In the genomic region with DNA sequence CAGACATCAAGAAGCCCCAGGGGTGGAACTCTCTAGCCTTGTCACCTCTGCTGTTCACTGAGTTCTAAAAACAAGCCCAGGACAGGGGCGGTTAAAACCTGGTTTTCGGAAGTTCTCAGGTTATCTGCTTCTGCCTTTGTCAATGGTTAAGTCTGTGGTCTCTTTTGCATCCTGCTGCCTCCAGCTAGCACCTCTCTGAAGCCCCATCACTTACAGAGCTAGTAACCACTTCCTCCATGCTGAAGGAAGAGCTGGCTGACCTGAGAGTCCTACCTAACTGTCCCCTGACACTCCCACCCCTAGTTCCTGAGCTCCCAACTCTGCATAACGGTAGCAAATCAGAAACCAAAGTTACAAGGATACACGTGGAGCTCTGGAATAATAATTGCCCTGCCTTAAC, we compare ENCODE assay signal across 8 mouse cellular contexts. TPM values are rescaled to one million over a fixed set of nuclear protein-coding genes. Genes with fewer than 3 reads are reported as not detected.
DNase-seq lines count a peak whose midpoint lies in the region; ATAC-seq and TF ChIP-seq lines count a peak whose summit lies in the region.

No protein-coding gene starts in this region.

- H3K36me3 ChIP-seq in kidney, embryonic 14.5 days (ENCODE audit: control insufficient read depth, insufficient read depth, low read length), result 0 out of 2 replicates have a peak, but pooled peaks cover under 1% of the 10 kb centered on the region
- no peaks in the 10 kb centered on the region; the same call in 1 of the 2 replicates for H3K36me3 ChIP-seq in hindbrain, postnatal 0 days (ENCODE audit: insufficient read depth, low read length)

- peaks cover 25% of the 10 kb centered on the region for H3K4me1 ChIP-seq in kidney, embryonic 14.5 days (ENCODE audit: control insufficient read depth, insufficient read depth, low read length)
- peaks cover 18% of the 10 kb centered on the region; the same call in 1 of the 2 replicates for H3K4me1 ChIP-seq in hindbrain, postnatal 0 days (ENCODE audit: insufficient read depth, low read length)

- DNase-seq in kidney, adult 18-20 months, result no peak
- DNase-seq in T-cell, adult 2 months (ENCODE audit: low spot score), result peak; percentile 83
- DNase-seq in hindbrain, postnatal 0 days (ENCODE audit: low spot score), result no peak
- peak; percentile 88 for DNase-seq in naive thymus-derived CD4-positive, alpha-beta T cell, adult 2 months (ENCODE audit: low read depth)
- no peak for DNase-seq in left cerebral cortex, postnatal 36 days (ENCODE audit: low spot score in 2 of 2)
- no peak for DNase-seq in layer of hippocampus, adult 9-11 months
- no peak for DNase-seq in left cerebral cortex, adult 18-20 months (ENCODE audit: low spot score in 2 of 2)

- H3K4me2 ChIP-seq in kidney, embryonic 14.5 days (replicated peaks; ENCODE audit: low read depth, low read length), result peak overlapping the region; percentile 65
- H3K4me2 ChIP-seq in hindbrain, postnatal 0 days (ENCODE audit: low read depth, low read length), result peak overlapping the region; percentile 68

- no peaks in the 10 kb centered on the region for H3K27me3 ChIP-seq in kidney, embryonic 14.5 days (ENCODE audit: control insufficient read depth, insufficient read depth, low read length)
- H3K27me3 ChIP-seq in hindbrain, postnatal 0 days (ENCODE audit: insufficient read depth, low read length), result no peaks in the 10 kb centered on the region

- no peak overlapping the region for H3K27ac ChIP-seq in kidney, embryonic 14.5 days (ENCODE audit: low read depth, low read length)
- H3K27ac ChIP-seq in hindbrain, postnatal 0 days, result no peak overlapping the region

- intact Hi-C loops in left cerebral cortex, postnatal 36 days (cut with DNase I), result loop anchor here (5.0 kb wide), 1 partner anchor 43 kb away; a partner anchor contains a TSS

- 52% methylated on average over 4 of the region's 4 CpGs for WGBS in kidney, embryonic 14.5 days
- 42% methylated on average over 4 of the region's 4 CpGs for whole genome bisulfite sequencing in hindbrain, postnatal 0 days

- H3K9ac ChIP-seq in kidney, embryonic 14.5 days (ENCODE audit: low read depth, low read length), result peak overlapping the region; percentile 63; the same call in 1 of the 2 replicates
- peak overlapping the region; percentile 67; the same call in 1 of the 2 replicates for H3K9ac ChIP-seq in hindbrain, postnatal 0 days (replicated peaks; ENCODE audit: low read length)

- H3K9me3 ChIP-seq in kidney, embryonic 14.5 days (ENCODE audit: control insufficient read depth, low read length), result no peaks in the 10 kb centered on the region
- H3K9me3 ChIP-seq in hindbrain, postnatal 0 days (ENCODE audit: low read length), result no peaks in the 10 kb centered on the region

- no peak for ATAC-seq in kidney, embryonic 14.5 days (ENCODE audit: low FRiP score, low TSS enrichment)
- ATAC-seq in hindbrain, postnatal 0 days, result no peak

- TF ChIP-seq CTCF in hindbrain, postnatal 0 days (IDR thresholded peaks at IDR 0.05; ENCODE audit: low read depth), result no peak

- peak overlapping the region; percentile 65 for H3K4me3 ChIP-seq in kidney, embryonic 14.5 days (ENCODE audit: low read length)
- peak overlapping the region; percentile 58 for H3K4me3 ChIP-seq in hindbrain, postnatal 0 days (ENCODE audit: low read length)

RNA-seq across cellular contexts. Expression of a gene that starts 1.0 kb away (rescaled TPM):
- polyA plus RNA-seq in kidney, embryonic 14.5 days (2014; fragmentation: Nextera tagmentation; extraction: Ambion mirVana), result 23.3 and 34.4 TPM in 2 replicates
- total RNA-seq in hindbrain, postnatal 0 days (2014; rRNA removed), result 68.3 and 76.4 TPM in 2 replicates
- 37.2 and 38.8 TPM in 2 replicates for polyA plus RNA-seq in hindbrain, postnatal 0 days (2015; fragmentation: Nextera tagmentation; extraction: Ambion mirVana)
- total RNA-seq in left cerebral cortex, postnatal 36 days (2021), result 10 to 100 TPM; 14.0 TPM
- 10 to 100 TPM; 17.1 to 17.2 TPM for total RNA-seq in left cerebral cortex, adult 18-20 months (2021)

RNA-seq across cellular contexts. Expression of a gene that starts 1.3 kb away (rescaled TPM):
- polyA plus RNA-seq in kidney, embryonic 14.5 days (2014; fragmentation: Nextera tagmentation; extraction: Ambion mirVana), result 8.5 and 14.6 TPM in 2 replicates
- 31.1 and 31.6 TPM in 2 replicates for total RNA-seq in hindbrain, postnatal 0 days (2014; rRNA removed)
- polyA plus RNA-seq in hindbrain, postnatal 0 days (2015; fragmentation: Nextera tagmentation; extraction: Ambion mirVana), result 46.7 and 52.2 TPM in 2 replicates
- total RNA-seq in left cerebral cortex, postnatal 36 days (2021), result 10 to 100 TPM; 36.7 to 47.3 TPM
- 10 to 100 TPM; 42.6 to 45.2 TPM for total RNA-seq in left cerebral cortex, adult 18-20 months (2021)

RNA-seq across cellular contexts. Expression of a gene that starts 22.8 kb away (rescaled TPM):
- polyA plus RNA-seq in kidney, embryonic 14.5 days (2014; fragmentation: Nextera tagmentation; extraction: Ambion mirVana), result 68.1 and 99.2 TPM in 2 replicates
- 84.5 and 95.4 TPM in 2 replicates for total RNA-seq in hindbrain, postnatal 0 days (2014; rRNA removed)
- 38.2 and 40.5 TPM in 2 replicates for polyA plus RNA-seq in hindbrain, postnatal 0 days (2015; fragmentation: Nextera tagmentation; extraction: Ambion mirVana)
- 10 to 100 TPM; 39.9 to 42.0 TPM for total RNA-seq in left cerebral cortex, postnatal 36 days (2021)
- total RNA-seq in left cerebral cortex, adult 18-20 months (2021), result 10 to 100 TPM; 43.3 to 47.7 TPM

RNA-seq across cellular contexts. Expression of a gene that starts 41.3 kb away (rescaled TPM):
- polyA plus RNA-seq in kidney, embryonic 14.5 days (2014; fragmentation: Nextera tagmentation; extraction: Ambion mirVana), result 70.8 and 80.6 TPM in 2 replicates
- 195 and 201 TPM in 2 replicates for total RNA-seq in hindbrain, postnatal 0 days (2014; rRNA removed)
- 99.2 and 99.7 TPM in 2 replicates for polyA plus RNA-seq in hindbrain, postnatal 0 days (2015; fragmentation: Nextera tagmentation; extraction: Ambion mirVana)
- 100 to 1,000 TPM; 133 to 160 TPM for total RNA-seq in left cerebral cortex, postnatal 36 days (2021)
- 100 to 1,000 TPM; 140 to 153 TPM for total RNA-seq in left cerebral cortex, adult 18-20 months (2021)

RNA-seq across cellular contexts. Expression of a gene that starts 43.9 kb away (rescaled TPM):
- 63.4 and 80.2 TPM in 2 replicates for polyA plus RNA-seq in kidney, embryonic 14.5 days (2014; fragmentation: Nextera tagmentation; extraction: Ambion mirVana)
- total RNA-seq in hindbrain, postnatal 0 days (2014; rRNA removed), result 209 and 213 TPM in 2 replicates
- 81.9 and 82.8 TPM in 2 replicates for polyA plus RNA-seq in hindbrain, postnatal 0 days (2015; fragmentation: Nextera tagmentation; extraction: Ambion mirVana)
- 100 to 1,000 TPM in 1 of 2 experiments, 10 to 100 TPM in 1; 93.4 to 100 TPM for total RNA-seq in left cerebral cortex, postnatal 36 days (2021)
- 10 to 100 TPM; 87.6 to 93.8 TPM for total RNA-seq in left cerebral cortex, adult 18-20 months (2021)

Comparison
In these comparisons a context has a peak if more than half of its experiments do, and no peak if none do; other contexts are left out.
1. DNase-seq: peak in T-cell, adult 2 months (single experiment) and naive thymus-derived CD4-positive, alpha-beta T cell, adult 2 months (single experiment); none in kidney, adult 18-20 months (single experiment), hindbrain, postnatal 0 days (single experiment), left cerebral cortex, postnatal 36 days (0 of 2), layer of hippocampus, adult 9-11 months (single experiment) and left cerebral cortex, adult 18-20 months (0 of 2).